Mouse (Mus musculus) intestine, embryonic 16.5 days (tissue): ENCODE data around the gene Krtap5-1. TPM values are rescaled to one million over a fixed set of nuclear protein-coding genes. Genes with fewer than 3 reads are reported as not detected.
A peak's percentile ranks its signal among the peaks of the same experiment; 100 is the strongest.
"Not testable (repeated sequence)": the region's sequence is repeated elsewhere in the genome, so short reads cannot be mapped to it uniquely, and the experiment has no call there.

Source experiments
- ATAC-seq: fragments of 200-750 bp; cut with Nextera tagmentation; 2 replicates; pipeline ENCODE4 v1.8.0; 2017; ENCODE audit warnings: moderate TSS enrichment, moderate library complexity
- H3K27ac ChIP-seq: fragments of 300-500 bp; sonication (generic); 2 replicates; pipeline ENCODE4 v1.5.1; 2014; ENCODE audit warnings: mild to moderate bottlenecking, low read length
- H3K27me3 ChIP-seq: fragments of 300-500 bp; sonication (generic); replicated peaks from 2 replicates; pipeline ENCODE4 v1.6.1; 2014; ENCODE audit warnings: low read length, control low read depth, mixed read lengths; ENCODE audit not compliant: control insufficient read depth, insufficient read depth
- H3K36me3 ChIP-seq: fragments of 300-500 bp; sonication (generic); 2 replicates; pipeline ENCODE4 v1.6.1; 2014; ENCODE audit warnings: low read length, control low read depth; ENCODE audit not compliant: control insufficient read depth, insufficient read depth
- H3K4me1 ChIP-seq: fragments of 300-500 bp; sonication (generic); 2 replicates; pipeline ENCODE4 v1.6.1; 2014; ENCODE audit warnings: low read length, control low read depth, mixed read lengths; ENCODE audit not compliant: control insufficient read depth, insufficient read depth
- H3K4me2 ChIP-seq: fragments of 300-500 bp; sonication (generic); 2 replicates; pipeline ENCODE4 v1.6.1; 2014; ENCODE audit warnings: low read depth, low read length, control low read depth
- H3K4me3 ChIP-seq: fragments of 300-500 bp; sonication (generic); 2 replicates; pipeline ENCODE4 v1.5.1; 2014; ENCODE audit warnings: mild to moderate bottlenecking, low read length
- H3K9ac ChIP-seq: fragments of 300-500 bp; sonication (generic); 2 replicates; pipeline ENCODE4 v1.6.1; 2014; ENCODE audit warnings: low read depth, low read length
- H3K9me3 ChIP-seq: fragments of 300-500 bp; sonication (generic); 2 replicates; pipeline ENCODE4 v1.6.1; 2016; ENCODE audit warnings: low read length, control low read depth; ENCODE audit not compliant: control insufficient read depth
- WGBS: fragments of 180-500 bp; shearing (Covaris S2); extraction: QIAGEN DNeasy Blood & Tissue Kit; methylation state at CpG from one replicate; pipeline ENCODE4 v1.1.7; 2014; 5-methylcytosine and 5-hydroxymethylcytosine counted together
- polyA plus RNA-seq: library from polyadenylated mRNA; unstranded; fragments of >200 nt; fragmentation: Nextera tagmentation; extraction: Ambion mirVana; gene quantifications from 2 replicates; pipeline ENCODE4 v1.2.1, GENCODE M21; 2015

Krtap5-1 gene
- polyA plus RNA-seq, 1 experiment from 2014 or later, result not detected

DNA sequence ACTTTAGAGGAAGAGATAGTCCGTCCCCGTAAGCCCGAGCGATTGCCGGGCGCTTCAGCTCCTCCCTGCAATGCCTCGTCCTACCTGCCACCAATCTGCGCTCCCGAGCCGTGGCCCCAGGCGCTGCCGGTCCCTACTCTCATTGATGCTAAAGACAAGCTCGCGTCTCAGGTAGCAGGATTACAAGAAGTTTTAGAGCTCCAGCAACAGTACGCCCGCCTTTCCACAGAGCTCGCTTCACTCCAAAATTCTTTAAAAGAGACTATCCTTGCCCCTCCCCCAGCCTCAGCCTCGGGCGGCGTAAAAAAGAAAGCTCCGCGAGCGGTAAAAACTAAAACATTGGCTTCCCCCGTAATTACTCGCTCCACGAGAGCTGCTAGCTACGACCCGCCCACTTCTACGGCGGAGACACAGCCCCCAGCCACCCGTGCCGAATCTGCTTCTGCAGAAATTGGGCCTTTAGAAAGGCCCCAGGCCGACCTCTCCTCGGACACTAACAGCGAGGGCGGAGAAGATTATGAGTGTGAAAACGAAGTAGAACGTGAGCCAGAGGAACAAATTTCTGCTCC, 12.8 kb downstream of the Krtap5-1 start:
- no peaks in the 10 kb centered on the region for H3K36me3 ChIP-seq
- peak; percentile 71 for ATAC-seq
- no peaks in the 10 kb centered on the region for H3K9me3 ChIP-seq
- no peaks in the 10 kb centered on the region for H3K27me3 ChIP-seq
- H3K9ac ChIP-seq, result peak overlapping the region; percentile 74
- H3K4me1 ChIP-seq, result peaks cover 14% of the 10 kb centered on the region; the same call in 1 of the 2 replicates
- under 1% methylated on average over 38 of the region's 38 CpGs for WGBS
- peak overlapping the region; percentile 86 for H3K27ac ChIP-seq
- peak overlapping the region; percentile 85 for H3K4me2 ChIP-seq
- peak overlapping the region; percentile 62 for H3K4me3 ChIP-seq

DNA sequence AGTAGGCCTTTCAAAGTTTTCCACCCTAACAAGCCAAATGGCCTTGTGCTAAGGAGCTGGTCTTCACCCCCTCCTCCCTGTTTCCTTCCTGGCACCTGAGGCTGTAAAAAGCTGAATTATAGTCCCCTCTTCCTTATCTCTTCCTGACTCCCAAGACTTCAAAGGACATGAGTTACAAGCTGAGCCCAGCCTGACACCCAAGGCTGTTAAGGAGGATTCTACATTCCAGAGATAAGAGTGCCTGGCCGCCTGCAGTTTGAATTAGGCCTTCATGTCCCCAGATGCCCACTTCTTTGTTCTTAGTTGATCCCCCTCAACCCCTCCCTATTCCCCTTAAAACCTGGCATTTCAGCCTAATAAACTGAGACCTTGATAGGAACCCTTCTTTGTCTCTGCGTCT, 14.1 kb downstream of the Krtap5-1 start:
- not testable (repeated sequence) for H3K9me3 ChIP-seq, H3K4me2 ChIP-seq, ATAC-seq, H3K27ac ChIP-seq, H3K4me3 ChIP-seq, H3K36me3 ChIP-seq, H3K27me3 ChIP-seq, H3K9ac ChIP-seq
- peaks cover 14% of the 10 kb centered on the region; the same call in 1 of the 2 replicates for H3K4me1 ChIP-seq
- WGBS, result 32% methylated on average over 2 of the region's 2 CpGs

- WGBS, result 73% methylated on average over 1 of the region's 1 CpGs
Observed at GRCm38 (mm10) chr7:142279291-142279690, 17.6 kb downstream of the Krtap5-1 start.

GRCm38 (mm10) chr7:142278183-142278582, 18.7 kb downstream of the Krtap5-1 start:
- ATAC-seq, result peak; percentile 42
- H3K36me3 ChIP-seq, H3K9ac ChIP-seq, H3K27ac ChIP-seq, H3K9me3 ChIP-seq, H3K27me3 ChIP-seq, H3K4me2 ChIP-seq, H3K4me3 ChIP-seq, H3K4me1 ChIP-seq: not testable (repeated sequence)
- WGBS, result 0% methylated on average over 3 of the region's 3 CpGs

More at GRCm38 (mm10) chr7:142279291-142279690, 17.6 kb downstream of the Krtap5-1 start:
- H3K4me2 ChIP-seq, H3K4me1 ChIP-seq, ATAC-seq, H3K27me3 ChIP-seq, H3K36me3 ChIP-seq, H3K9me3 ChIP-seq, H3K9ac ChIP-seq, H3K27ac ChIP-seq, H3K4me3 ChIP-seq: not testable (repeated sequence)

- H3K27me3 ChIP-seq, H3K4me3 ChIP-seq, H3K4me1 ChIP-seq, H3K9me3 ChIP-seq, H3K4me2 ChIP-seq, ATAC-seq, H3K27ac ChIP-seq, H3K9ac ChIP-seq, H3K36me3 ChIP-seq: not testable (repeated sequence)
Observed at GRCm38 (mm10) chr7:142274263-142274662, 22.7 kb downstream of the Krtap5-1 start, which contains the start of gene Gm4559. Gm4559 (minus strand) TSS chr7:142274363.

DNA sequence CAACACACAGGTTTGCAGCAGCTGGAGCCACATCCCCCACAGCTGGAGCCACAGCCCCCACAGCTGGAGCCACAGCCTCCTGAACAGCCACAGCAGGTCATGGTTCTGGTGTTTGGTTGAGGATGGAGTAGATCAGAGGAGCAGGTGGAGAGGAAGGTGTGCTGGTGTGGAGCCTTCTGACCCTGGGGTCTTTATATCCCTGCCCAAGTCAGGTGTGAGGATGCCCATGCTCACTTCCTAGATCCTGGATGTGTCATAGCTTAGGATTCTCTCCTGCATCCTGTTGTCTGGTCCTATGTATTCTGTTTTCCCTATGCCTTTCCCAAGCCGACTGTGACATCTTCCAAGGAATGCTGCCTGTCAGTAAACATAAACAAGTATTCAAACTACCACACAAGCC, 38.7 kb downstream of the Krtap5-1 start, which contains the start of gene Gm2431:
TSS of gene Gm2431 (minus strand) at position 101 of the 400 bp plus-strand sequence.
- not testable (repeated sequence) for H3K36me3 ChIP-seq, H3K9me3 ChIP-seq, H3K27me3 ChIP-seq, H3K9ac ChIP-seq, H3K4me2 ChIP-seq, ATAC-seq, H3K4me1 ChIP-seq, H3K4me3 ChIP-seq, H3K27ac ChIP-seq
- WGBS, result 21% methylated on average over 1 of the region's 1 CpGs

GRCm38 (mm10) chr7:142255517-142255916, 41.4 kb downstream of the Krtap5-1 start:
- Histone ChIP-seq H3K9ac (no peak overlapping the region), H3K4me2 (no peak overlapping the region), H3K27ac (no peak overlapping the region), H3K27me3 (no peaks in the 10 kb centered on the region; the same call in 1 of the 2 replicates), H3K36me3 (no peaks in the 10 kb centered on the region), H3K4me3 (no peak overlapping the region), H3K4me1 (no peaks in the 10 kb centered on the region), H3K9me3 (no peaks in the 10 kb centered on the region)
- ATAC-seq, result no peak
- WGBS, result 0% methylated on average over 2 of the region's 2 CpGs

DNA sequence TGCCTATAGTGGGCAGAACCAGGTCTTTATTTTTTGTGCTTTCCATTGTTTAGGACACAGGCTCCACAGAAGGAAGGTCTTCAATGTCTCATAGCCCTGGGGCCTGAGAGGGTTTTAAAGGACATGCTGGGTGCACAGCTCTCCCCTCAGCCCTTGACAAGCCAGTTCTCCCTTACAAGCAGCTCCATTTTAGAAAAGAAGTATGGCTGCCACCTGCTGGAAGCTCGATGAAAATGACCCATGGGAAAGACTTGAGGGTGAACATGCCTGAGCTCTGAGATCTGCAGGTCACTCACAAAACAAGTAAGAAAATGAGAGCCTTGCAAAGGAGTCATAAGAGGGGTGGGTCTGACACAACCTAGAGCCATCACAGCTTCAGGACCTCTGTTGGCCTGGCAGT, 47.1 kb downstream of the Krtap5-1 start:
- Histone ChIP-seq H3K9ac (no peak overlapping the region), H3K27ac (no peak overlapping the region), H3K4me1 (no peaks in the 10 kb centered on the region), H3K27me3 (no peaks in the 10 kb centered on the region; the same call in 1 of the 2 replicates), H3K36me3 (no peaks in the 10 kb centered on the region), H3K9me3 (no peaks in the 10 kb centered on the region), H3K4me2 (no peak overlapping the region), H3K4me3 (no peak overlapping the region)
- ATAC-seq, result no peak
- WGBS, result 0% methylated on average over 1 of the region's 1 CpGs
